Mouse (Mus musculus) right cerebral cortex, postnatal 25 days (tissue): Measurements from ENCODE around the gene Wwtr1.

ENCODE experiments used
- DNase-seq: peaks from one replicate; pipeline ENCODE4 v3.0.0; 2022

Gene Wwtr1

DNA sequence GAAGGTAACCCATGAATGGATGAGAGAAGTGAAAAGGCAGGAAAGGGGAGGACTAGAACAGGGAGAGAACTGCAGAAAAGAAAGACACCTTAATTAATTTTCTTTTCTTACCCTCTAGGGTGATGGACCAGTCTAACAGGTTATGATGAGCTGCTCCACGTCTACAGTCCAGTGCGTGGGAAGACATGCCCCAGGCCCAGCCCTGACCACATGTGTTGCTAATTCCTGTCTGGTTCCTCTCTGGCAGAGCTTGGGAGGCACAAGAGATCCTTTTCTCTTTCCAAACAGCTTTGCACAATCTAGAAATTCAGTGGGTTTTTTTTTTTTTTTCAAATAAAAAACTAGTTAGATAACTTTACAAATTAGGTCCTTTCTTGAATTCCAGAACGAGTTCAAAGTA lies 134.8 kb downstream of the Wwtr1 start:
- DNase-seq, result no peak

GRCm38 (mm10) chr3:57435364-57435763 lies 140.3 kb downstream of the Wwtr1 start:
- no peak for DNase-seq

GRCm38 (mm10) chr3:57431706-57432105 lies 144.0 kb downstream of the Wwtr1 start:
- no peak for DNase-seq

DNA sequence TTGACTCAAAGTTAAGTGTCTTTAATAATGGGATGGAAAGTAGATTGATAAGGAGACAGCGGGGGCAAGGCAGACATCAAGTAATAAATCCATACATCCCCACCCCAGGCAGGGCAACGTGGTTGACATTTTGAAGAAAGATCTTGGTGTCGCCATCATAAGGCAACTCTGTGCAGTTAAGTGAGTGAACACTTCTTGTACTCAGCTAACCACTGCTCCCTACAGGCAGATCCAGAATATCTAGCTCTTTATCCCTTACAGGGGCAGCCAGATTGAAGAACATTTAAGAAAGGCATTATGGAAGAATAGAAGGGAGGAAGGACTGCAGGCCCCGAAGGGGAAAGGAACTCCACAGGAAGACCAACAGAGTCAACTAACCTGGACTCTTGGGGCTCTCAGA lies 146.2 kb downstream of the Wwtr1 start:
- DNase-seq, result no peak

- DNase-seq, result no peak
Measured at GRCm38 (mm10) chr3:57428682-57429464, 146.8 kb downstream of the Wwtr1 start.

- DNase-seq, result no peak
Measured at GRCm38 (mm10) chr3:57426351-57426750, 149.4 kb downstream of the Wwtr1 start.

GRCm38 (mm10) chr3:57425089-57425730 lies 150.5 kb downstream of the Wwtr1 start, which contains the start of gene Tm4sf4:
TSS of gene Tm4sf4 (plus strand) at chr3:57425314.
- DNase-seq, result no peak

DNA sequence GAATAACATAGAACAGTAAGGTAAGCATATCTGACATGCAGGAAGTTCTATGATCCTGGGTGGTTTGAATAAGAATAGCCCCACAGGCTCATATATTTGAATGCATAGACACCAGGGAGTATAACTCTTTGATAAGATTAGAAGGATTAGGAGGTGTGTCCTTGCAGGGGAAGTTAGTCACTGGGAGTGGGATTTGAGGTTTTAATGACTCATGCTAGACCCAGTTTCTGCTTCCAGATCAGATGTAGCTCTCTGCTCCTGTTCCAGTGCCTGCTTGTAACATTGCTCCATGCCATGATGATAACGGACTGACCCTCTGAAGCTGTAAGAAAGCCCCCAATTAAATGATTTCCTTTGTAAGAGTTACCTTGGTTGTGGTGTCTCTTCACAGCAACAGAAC lies 155.1 kb downstream of the Wwtr1 start:
- no peak for DNase-seq

- DNase-seq, result no peak
Measured at GRCm38 (mm10) chr3:57420233-57420632, 155.5 kb downstream of the Wwtr1 start.

DNA sequence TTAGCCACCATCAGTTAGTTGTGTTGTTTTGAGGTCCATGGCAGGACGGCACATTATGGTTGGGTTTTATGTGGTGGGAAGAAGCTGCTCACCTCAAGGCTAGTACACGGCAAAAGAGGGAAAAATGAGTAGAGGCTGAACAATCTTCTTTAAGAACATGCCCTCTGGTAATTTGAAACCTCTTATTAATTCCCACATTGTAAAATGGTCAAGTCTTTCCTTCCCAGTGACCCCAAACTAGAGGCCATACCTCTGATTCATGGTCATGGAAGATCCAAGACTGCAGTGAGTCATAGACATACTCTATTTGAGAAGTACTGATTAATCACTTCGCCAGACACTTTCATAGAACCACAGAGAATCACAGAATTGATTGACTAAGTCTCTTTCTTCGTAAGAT lies 164.2 kb downstream of the Wwtr1 start:
- DNase-seq, result no peak
